Mouse (Mus musculus): ENCODE data around the gene Natd1.

Gene Natd1

GRCm38 (mm10) chr11:60931869-60932481, 17.4 kb upstream of the Natd1 start, which contains the start of gene Map2k3:
Gene Map2k3, plus strand, starts transcription at chr11:60932033.
- peak; percentile 98 for DNase-seq (ENCODE audit: low spot score)

DNA sequence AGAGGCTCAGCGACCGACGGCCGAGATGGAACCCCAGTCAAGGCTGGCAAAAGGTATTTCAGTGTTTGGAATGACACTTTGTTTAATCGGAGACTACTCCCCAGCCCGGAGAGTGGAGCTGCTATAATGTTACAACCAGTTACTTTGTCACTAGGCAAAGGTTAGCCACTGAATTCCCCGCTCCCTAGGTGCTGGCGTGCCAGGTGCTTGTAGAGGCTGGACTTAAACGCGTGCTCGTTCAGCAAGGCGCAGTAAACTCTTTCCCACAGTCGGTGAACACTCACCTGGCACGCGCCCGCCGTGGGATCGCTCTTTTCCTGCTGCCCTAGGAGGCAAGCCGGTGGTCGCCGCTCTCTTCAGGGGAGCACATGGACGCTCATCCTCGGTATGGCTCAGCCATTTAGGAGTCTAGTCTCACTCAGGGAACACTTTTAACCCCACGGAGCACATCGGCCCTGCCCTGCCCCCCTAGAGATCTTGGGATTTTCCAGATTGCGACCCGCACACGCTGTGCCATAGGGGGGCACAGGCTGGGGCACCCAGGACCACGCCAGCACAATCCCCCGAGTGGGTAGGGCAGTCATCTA, 16.8 kb upstream of the Natd1 start:
- DNase-seq (ENCODE audit: low spot score), result no peak

GRCm38 (mm10) chr11:60930724-60931281, 16.3 kb upstream of the Natd1 start:
- DNase-seq (ENCODE audit: low spot score), result no peak

DNA sequence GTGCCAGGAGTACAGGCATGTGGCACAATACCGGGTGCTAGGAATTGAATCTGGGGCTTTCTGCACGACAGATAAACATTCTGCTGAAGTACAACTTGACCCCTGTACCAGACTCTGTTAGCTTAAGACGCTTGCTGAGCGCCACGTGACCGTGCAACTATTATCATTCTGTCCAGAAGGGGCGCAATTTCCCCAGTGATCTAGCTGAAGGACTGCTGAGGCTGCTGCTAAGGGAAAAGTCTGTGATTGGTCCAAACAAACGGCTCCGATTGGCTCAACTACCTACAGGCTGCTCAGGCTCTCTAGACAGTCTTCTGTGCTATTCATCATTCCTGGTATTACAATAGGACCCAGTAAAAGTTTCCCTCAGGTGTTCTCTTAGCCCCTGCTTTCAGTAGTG, 12.7 kb upstream of the Natd1 start:
- peak; percentile 97 for DNase-seq (ENCODE audit: low spot score)

DNA sequence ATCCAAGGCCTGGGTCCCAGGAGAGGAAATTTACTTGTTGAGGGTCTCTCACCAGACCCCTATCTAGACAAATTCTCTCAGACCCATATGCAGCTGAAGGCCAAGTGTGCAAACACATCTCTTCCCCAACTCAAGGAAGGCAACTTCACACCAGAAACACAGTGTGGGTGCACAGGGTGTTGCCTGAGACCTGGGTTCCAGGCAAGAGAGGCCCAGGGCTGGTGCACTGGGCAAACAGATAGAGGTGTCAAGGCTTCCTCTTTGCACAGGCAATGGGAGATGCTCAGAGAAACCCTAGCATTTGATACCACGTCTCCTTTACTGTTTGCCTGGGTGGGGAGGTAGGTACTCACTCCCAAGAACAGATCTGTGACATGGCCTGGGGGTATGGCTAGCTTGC, 10.4 kb upstream of the Natd1 start:
- no peak for DNase-seq (ENCODE audit: low spot score)

GRCm38 (mm10) chr11:60924498-60924897, 9.9 kb upstream of the Natd1 start:
- no peak for DNase-seq (ENCODE audit: low spot score)

GRCm38 (mm10) chr11:60922964-60923363, 8.4 kb upstream of the Natd1 start:
- no peak for DNase-seq (ENCODE audit: low spot score)

DNA sequence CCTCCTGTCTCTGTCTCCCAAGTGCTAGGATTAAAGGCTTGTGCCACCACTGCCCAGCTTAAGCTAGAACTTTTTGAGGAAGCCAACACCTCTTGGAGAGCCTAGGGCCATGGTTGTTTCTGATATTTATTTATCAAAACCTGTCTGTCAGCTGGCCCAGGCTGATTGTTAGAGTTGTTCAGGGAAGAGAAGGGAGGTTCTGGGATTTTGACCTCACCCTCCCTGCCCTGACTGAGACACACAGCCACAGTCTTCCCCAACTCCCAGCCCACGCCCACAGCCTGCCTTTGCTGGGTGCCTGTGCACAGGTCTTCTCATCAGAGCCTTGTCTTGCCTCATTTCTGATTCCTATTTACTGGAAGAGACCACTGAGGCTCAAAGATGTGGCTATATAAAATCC, 7.6 kb upstream of the Natd1 start:
- no peak for DNase-seq (ENCODE audit: low spot score)

DNA sequence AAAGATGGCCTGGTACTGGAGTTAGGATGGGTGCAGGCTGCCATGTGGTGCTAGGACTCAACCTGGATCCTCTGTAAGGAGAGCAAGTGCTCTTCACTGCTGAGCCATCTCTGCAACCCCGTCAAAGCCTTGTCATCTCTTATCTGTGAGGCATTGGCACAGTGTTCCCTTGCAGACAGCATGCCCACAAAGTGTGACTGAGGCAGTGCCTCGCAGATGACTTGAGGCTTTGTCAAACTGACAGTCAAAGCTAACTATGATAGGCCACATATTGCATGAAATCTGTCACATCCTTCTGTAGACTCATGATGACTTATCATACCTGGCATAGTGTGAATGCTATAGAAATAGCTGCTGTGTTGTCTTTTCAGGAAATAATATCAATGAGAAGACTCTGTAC, 5.5 kb upstream of the Natd1 start:
- no peak for DNase-seq (ENCODE audit: low spot score)

- DNase-seq (ENCODE audit: low spot score), result no peak
Measured at GRCm38 (mm10) chr11:60915201-60915600, 651 bp upstream of the Natd1 start.

DNA sequence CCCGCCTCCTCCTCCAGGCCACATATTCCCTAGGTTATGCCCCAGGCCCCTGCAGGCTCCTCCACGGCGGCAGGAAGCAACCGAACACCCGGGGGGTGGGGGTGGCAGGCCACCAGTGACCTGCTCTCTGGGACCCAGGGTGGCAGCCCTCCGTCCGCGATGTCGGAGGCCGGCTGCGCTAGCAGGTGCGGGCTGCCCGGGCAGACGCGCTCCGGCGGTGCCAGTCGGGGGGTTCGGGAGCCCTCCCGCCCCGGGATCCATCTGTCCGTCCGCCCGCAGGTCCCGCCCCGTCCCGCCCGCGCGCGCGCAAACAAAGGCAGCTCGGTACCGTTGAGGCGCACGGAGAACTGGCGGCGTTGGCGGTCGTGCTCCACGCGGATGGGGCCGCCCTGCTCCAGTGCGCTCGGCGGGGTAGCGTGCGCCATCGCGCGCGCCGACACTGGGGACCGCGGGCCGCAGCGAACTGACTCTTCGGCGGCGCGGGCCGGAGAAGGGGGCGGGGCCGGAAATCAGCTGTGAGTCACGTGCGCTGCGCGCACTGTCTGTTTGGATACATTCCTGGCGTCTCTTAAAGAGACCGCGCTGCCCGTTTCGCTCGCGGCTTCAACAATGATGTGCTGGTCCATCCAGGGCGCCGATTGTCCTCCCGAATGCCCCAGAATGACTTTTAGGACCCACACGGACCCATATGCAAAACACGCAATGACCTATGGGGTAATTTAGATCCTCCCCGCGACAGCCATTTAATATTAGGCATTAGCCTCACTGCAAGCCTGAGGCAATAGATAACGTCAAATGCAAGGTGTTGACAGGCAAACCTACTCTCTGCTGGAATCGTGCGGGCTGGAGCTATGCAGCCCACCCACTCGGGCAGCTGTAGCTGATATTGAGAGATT, 1.0 kb downstream of the Natd1 start:
- peak; percentile 94 for DNase-seq (ENCODE audit: low spot score)

GRCm38 (mm10) chr11:60912525-60912973, 2.0 kb downstream of the Natd1 start:
- no peak for DNase-seq (ENCODE audit: low spot score)

- DNase-seq (ENCODE audit: low spot score), result no peak
Measured at GRCm38 (mm10) chr11:60909626-60910025, 4.9 kb downstream of the Natd1 start.

GRCm38 (mm10) chr11:60908073-60908472, 6.5 kb downstream of the Natd1 start:
- no peak for DNase-seq (ENCODE audit: low spot score)

DNA sequence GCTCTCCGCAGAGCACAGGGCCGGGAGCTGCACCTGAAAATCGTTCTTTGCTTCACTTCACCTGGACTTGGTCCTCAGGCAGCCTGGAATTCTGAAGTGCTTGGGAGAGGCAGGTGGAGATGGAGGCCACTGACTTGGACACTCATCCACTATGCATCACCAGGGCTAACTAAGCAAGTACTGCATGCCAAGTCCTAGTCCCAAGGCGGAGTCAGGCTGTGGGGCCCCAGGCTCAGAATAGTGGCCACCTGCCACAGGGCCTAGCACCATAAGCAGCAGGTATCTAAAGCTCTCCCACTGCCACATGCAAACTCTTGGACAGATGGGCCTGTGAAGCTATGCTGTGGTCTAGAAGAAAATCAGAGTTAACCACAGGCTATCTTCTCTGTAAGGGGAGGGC, 8.1 kb downstream of the Natd1 start:
- DNase-seq (ENCODE audit: low spot score), result no peak

GRCm38 (mm10) chr11:60905407-60906120, 9.0 kb downstream of the Natd1 start:
- DNase-seq (ENCODE audit: low spot score), result no peak

DNA sequence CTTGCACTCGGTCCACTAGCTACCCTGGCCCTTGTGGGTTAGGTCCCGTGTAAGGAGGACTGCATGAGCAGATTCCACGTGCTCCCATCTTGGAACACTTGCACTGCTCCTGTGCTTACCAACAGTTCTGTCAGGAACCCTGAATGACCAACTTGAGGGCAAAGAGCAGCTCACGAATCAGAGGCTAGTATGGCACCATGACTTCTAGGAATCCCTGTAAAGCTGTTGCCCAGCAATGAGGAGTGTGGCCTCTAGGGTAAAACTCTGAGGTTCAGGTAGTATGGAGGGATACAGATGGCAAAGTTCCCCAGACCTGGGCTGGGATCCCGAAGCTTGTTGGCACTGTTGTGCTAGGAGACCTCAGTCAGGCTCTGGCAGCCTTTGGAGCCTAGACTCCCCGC, 10.9 kb downstream of the Natd1 start:
- no peak for DNase-seq (ENCODE audit: low spot score)

DNA sequence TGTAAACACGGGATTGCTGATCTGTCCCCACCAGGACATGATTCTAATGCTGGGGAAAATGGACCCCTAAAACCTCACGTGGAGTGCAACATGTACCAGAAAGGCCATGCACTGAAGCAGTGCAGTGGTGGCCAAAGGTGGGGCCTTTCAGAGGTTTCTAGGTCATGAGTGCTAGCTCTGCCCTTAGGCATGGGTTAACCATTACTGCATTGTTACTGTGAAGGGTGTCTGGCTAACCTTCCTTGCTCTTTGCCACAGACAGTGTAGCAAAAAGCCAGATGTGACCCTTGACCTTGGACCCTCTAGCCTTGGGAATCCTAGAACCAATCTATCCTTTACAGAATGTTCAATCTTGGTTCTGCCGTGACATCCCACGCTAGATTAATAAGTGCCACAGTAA, 12.1 kb downstream of the Natd1 start:
- no peak for DNase-seq (ENCODE audit: low spot score)

- DNase-seq (ENCODE audit: low spot score), result no peak
Measured at GRCm38 (mm10) chr11:60902001-60902400, 12.5 kb downstream of the Natd1 start.

DNA sequence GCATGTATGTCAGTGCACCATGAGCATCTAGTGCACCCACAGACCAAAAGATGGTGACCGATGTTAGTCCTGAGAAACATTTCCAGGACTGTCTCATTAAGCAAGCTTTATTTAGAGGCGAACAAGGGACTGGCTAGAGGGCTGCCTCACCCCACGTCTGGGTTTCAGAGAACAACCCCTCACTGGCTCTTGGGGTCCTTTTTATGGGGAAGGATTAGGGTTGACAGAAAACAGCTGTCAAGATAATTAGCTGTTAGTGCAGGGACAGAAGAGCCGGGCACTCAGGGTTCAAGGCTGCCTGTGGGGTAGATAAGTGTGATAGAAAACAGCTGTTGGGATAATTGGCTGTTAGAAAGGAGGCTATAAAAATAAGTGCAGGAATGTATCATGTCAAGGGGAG, 18.6 kb downstream of the Natd1 start:
- DNase-seq (ENCODE audit: low spot score), result peak; percentile 22

GRCm38 (mm10) chr11:60890744-60891143, 23.8 kb downstream of the Natd1 start:
- DNase-seq (ENCODE audit: low spot score), result no peak

- DNase-seq (ENCODE audit: low spot score), result no peak
Measured at GRCm38 (mm10) chr11:60890286-60890685, 24.3 kb downstream of the Natd1 start.
